Mouse (Mus musculus): ENCODE measurements around the gene Asgr2. TPM values are rescaled to one million over a fixed set of nuclear protein-coding genes. Genes with fewer than 3 reads are reported as not detected.
"Not testable (repeated sequence)": the region's sequence is repeated elsewhere in the genome, so short reads cannot be mapped to it uniquely, and the experiment has no call there.

Gene Asgr2
- total and polyA plus RNA-seq, 3 experiments, result 0.16 to 0.31 TPM; not detected in 1

DNA sequence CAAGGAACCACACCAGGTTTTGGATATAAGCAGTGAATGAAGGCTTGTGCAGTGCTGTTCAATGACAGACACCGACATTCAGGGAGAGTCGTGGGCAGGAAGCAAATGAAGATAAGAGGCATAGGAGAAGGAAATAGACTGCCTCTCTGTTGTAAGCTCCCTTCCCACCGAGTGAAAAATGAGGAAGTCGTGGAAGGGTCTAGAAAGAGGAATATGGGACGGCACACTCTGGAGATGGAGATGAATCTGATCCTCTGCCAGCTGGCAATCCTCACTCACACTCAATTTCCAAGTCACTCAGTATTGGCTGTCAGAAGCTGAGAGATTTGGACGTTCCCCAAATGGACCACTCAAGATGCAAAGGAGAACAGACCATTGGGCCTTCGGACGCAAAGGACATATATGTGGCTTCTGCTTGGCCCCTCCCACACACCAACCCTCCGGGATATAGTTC, 37.5 kb downstream of the Asgr2 start, which contains the start of gene Mgl2:
Gene Mgl2 (plus strand): TSS at position 404 of the 454 bp plus-strand sequence.
- Histone ChIP-seq H3K79me2 (replicated peaks; ENCODE audit: control insufficient read depth, insufficient read depth, low read length) (no peaks in the 10 kb centered on the region), H3K27me3 (ENCODE audit: control insufficient read depth, insufficient read depth, low read length) (no peaks in the 10 kb centered on the region), H3K4me3 (no peak within 1 kb of the TSS), H3K36me3 (ENCODE audit: control insufficient read depth, insufficient read depth, low read length) (no peaks in the 10 kb centered on the region), H3K9ac (ENCODE audit: low read depth, low read length) (no peak within 1 kb of the TSS), H3K27ac (no peak within 1 kb of the TSS), H3K4me1 (ENCODE audit: control insufficient read depth, insufficient read depth, low read length) (no peaks in the 10 kb centered on the region)
- 26% methylated on average over 9 of the region's 9 CpGs for WGBS
- no peak for TF ChIP-seq POLR2A (IDR thresholded peaks at IDR 0.05; ENCODE audit: insufficient read depth, low read depth, low read length)
- TF ChIP-seq EP300 (IDR thresholded peaks at IDR 0.05; ENCODE audit: insufficient read depth, low read depth, low read length), result no peak
- TF ChIP-seq CTCF (IDR thresholded peaks at IDR 0.05), result no peak
- intact Hi-C loops (cut with DNase I), result no loop called here
- peak in 1 of 2 experiments; percentile 40 for DNase-seq

DNA sequence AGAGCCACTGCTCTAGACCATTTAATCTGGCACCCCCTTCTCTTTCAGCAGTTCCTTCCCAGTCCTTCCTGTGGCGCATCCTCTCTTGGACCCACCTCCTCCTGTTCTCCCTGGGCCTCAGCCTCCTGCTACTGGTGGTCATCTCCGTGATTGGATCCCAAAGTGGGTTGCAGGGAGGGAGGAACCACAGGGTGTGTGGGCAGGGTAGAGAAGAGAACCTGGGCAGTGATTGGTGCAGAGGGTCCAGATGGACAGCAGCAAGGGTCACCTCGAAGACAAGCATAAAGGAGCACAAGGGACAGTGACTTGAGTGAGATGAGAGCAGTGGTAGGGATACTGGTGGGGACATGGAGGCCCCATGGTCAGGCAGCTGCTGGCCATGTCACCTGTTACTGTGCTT, 42.6 kb downstream of the Asgr2 start:
- H3K4me3 ChIP-seq; H3K9ac ChIP-seq (ENCODE audit: low read depth, low read length); intact Hi-C loops (cut with DNase I); H3K36me3 ChIP-seq (ENCODE audit: control insufficient read depth, insufficient read depth, low read length); DNase-seq; H3K27ac ChIP-seq; H3K79me2 ChIP-seq (replicated peaks; ENCODE audit: control insufficient read depth, insufficient read depth, low read length); H3K27me3 ChIP-seq (ENCODE audit: control insufficient read depth, insufficient read depth, low read length); H3K4me1 ChIP-seq (ENCODE audit: control insufficient read depth, insufficient read depth, low read length): not testable (repeated sequence)
- WGBS, result 67% methylated on average over 3 of the region's 3 CpGs

DNA sequence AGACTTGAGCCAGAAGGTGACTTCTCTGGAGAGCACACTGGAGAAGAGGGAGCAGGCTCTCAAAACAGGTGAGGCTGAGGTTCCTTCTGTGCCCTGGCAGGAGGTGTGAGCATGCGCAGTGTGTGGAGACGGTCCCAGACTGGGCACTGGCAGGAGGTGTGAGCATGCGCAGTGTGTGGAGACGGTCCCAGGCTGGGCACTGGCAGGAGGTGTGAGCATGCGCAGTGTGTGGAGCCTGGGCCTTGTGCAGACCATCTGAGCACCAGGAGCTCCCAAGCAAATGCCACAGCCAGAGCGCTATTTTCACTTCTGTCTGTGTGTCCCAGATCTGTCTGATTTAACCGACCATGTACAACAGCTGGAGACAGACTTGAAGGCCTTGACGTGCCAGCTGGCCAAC, 43.5 kb downstream of the Asgr2 start:
- WGBS, result 88% methylated on average over 8 of the region's 8 CpGs
- H3K79me2 ChIP-seq (replicated peaks; ENCODE audit: control insufficient read depth, insufficient read depth, low read length), result not testable (repeated sequence)

DNA sequence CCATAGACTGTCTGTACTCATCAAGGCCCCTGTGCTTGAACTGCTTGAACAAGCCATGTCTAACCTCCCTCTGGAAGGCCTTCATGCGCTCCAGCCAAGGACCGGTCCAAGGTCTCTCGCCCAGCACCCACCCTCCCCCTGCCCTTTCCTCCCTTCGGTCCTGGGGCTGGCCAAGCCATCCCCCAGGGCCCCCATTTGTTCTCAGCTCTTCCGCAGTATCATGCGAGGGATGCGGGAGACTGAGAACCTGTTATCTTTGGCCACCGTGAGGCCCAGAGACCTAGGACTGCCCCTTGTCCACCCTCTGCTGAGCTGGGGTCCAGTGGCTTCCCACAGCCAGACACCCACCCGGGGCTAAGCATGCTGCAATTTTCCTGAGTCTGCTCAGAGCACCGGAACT, 46.7 kb downstream of the Asgr2 start:
- TF ChIP-seq CTCF (IDR thresholded peaks at IDR 0.05) (no peak), POLR2A (IDR thresholded peaks at IDR 0.05; ENCODE audit: insufficient read depth, low read depth, low read length) (no peak), EP300 (IDR thresholded peaks at IDR 0.05; ENCODE audit: insufficient read depth, low read depth, low read length) (no peak)
- intact Hi-C loops (cut with DNase I), result no loop called here
- DNase-seq, result no peak
- 59% methylated on average over 10 of the region's 10 CpGs for WGBS
- H3K79me2 ChIP-seq (replicated peaks; ENCODE audit: control insufficient read depth, insufficient read depth, low read length), result no peaks in the 10 kb centered on the region
- no peaks in the 10 kb centered on the region for H3K4me1 ChIP-seq (ENCODE audit: control insufficient read depth, insufficient read depth, low read length)
- H3K27me3 ChIP-seq (ENCODE audit: control insufficient read depth, insufficient read depth, low read length), result no peaks in the 10 kb centered on the region
- no peak overlapping the region for H3K4me3 ChIP-seq
- no peaks in the 10 kb centered on the region for H3K36me3 ChIP-seq (ENCODE audit: control insufficient read depth, insufficient read depth, low read length)
- H3K27ac ChIP-seq, result no peak overlapping the region
- H3K9ac ChIP-seq (ENCODE audit: low read depth, low read length), result no peak overlapping the region

More for the DNA sequence above, 43.5 kb downstream of the Asgr2 start:
- H3K4me1 ChIP-seq (ENCODE audit: control insufficient read depth, insufficient read depth, low read length); intact Hi-C loops (cut with DNase I); H3K36me3 ChIP-seq (ENCODE audit: control insufficient read depth, insufficient read depth, low read length); H3K9ac ChIP-seq (ENCODE audit: low read depth, low read length); H3K27ac ChIP-seq; H3K4me3 ChIP-seq; DNase-seq; H3K27me3 ChIP-seq (ENCODE audit: control insufficient read depth, insufficient read depth, low read length): not testable (repeated sequence)

DNA sequence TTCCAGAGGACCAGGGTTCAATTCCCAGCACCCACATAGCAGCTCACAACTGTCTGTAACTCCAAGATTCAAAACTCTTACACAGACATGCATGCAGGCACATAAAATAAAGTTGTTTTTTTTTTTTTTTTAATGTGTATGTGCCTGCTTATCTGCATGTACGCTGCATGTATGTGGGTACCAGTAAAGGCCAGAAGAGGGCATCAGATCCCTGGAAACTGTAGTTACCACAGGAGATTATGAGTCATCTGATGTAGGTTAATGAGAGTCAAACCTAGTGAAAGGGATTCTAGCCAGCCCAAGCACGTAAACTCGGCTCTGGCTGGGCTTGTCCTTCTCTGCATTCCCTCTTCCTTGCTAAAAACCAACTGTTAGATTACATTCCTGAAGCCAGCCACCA, 58.6 kb downstream of the Asgr2 start:
- no peak for TF ChIP-seq POLR2A (IDR thresholded peaks at IDR 0.05; ENCODE audit: insufficient read depth, low read depth, low read length)
- peak; percentile 20 for TF ChIP-seq CTCF (IDR thresholded peaks at IDR 0.05)
- Histone ChIP-seq H3K79me2 (replicated peaks; ENCODE audit: control insufficient read depth, insufficient read depth, low read length) (no peaks in the 10 kb centered on the region), H3K4me1 (ENCODE audit: control insufficient read depth, insufficient read depth, low read length) (no peaks in the 10 kb centered on the region), H3K9ac (ENCODE audit: low read depth, low read length) (no peak overlapping the region), H3K4me3 (no peak overlapping the region), H3K36me3 (ENCODE audit: control insufficient read depth, insufficient read depth, low read length) (no peaks in the 10 kb centered on the region), H3K27me3 (ENCODE audit: control insufficient read depth, insufficient read depth, low read length) (no peaks in the 10 kb centered on the region), H3K27ac (no peak overlapping the region)
- no peak for DNase-seq
- intact Hi-C loops (cut with DNase I), result no loop called here
- WGBS, result 55% methylated on average over 3 of the region's 3 CpGs

Other genes with a start within 250 kb of the Asgr2 start
- gene Plscr3, start 246.3 kb upstream of the Asgr2 start, total RNA-seq (2021), result 10 to 100 TPM; 21.2 to 22.4 TPM
- 45.3 and 48.3 TPM in 2 replicates for gene Plscr3, start 246.3 kb upstream of the Asgr2 start, polyA plus RNA-seq (2012; rRNA removed)
- gene Tnk1, start 233.9 kb upstream of the Asgr2 start, total RNA-seq (2021), result not detected
- 0.20 and 0.68 TPM in 2 replicates for gene Tnk1, start 233.9 kb upstream of the Asgr2 start, polyA plus RNA-seq (2012; rRNA removed)
- not detected for gene Tmem95, start 214.6 kb upstream of the Asgr2 start, total RNA-seq (2021)
- gene Tmem95, start 214.6 kb upstream of the Asgr2 start, polyA plus RNA-seq (2012; rRNA removed), result not detected in 2 replicates
- gene Kctd11, start 211.2 kb upstream of the Asgr2 start, total RNA-seq (2021), result 1 to 10 TPM; 2.3 to 2.6 TPM
- 2.9 TPM in 2 replicates for gene Kctd11, start 211.2 kb upstream of the Asgr2 start, polyA plus RNA-seq (2012; rRNA removed)
- 1 to 10 TPM in 1 of 2 experiments, under 1 TPM in 1; 0.65 to 1.1 TPM for gene Acap1, start 197.1 kb upstream of the Asgr2 start, total RNA-seq (2021)
- 1.7 and 3.3 TPM in 2 replicates for gene Acap1, start 197.1 kb upstream of the Asgr2 start, polyA plus RNA-seq (2012; rRNA removed)
- under 1 TPM; 0.23 to 0.34 TPM for gene 2810408A11Rik, start 191.7 kb upstream of the Asgr2 start, total RNA-seq (2021)
- 0.15 and 0.41 TPM in 2 replicates for gene 2810408A11Rik, start 191.7 kb upstream of the Asgr2 start, polyA plus RNA-seq (2012; rRNA removed)
- gene Neurl4, start 191.6 kb upstream of the Asgr2 start, total RNA-seq (2021), result 10 to 100 TPM; 42.6 to 47.1 TPM
- 31.5 and 54.1 TPM in 2 replicates for gene Neurl4, start 191.6 kb upstream of the Asgr2 start, polyA plus RNA-seq (2012; rRNA removed)
- gene Gps2, start 178.8 kb upstream of the Asgr2 start, total RNA-seq (2021), result 10 to 100 TPM; 27.2 to 28.4 TPM
- gene Gps2, start 178.8 kb upstream of the Asgr2 start, polyA plus RNA-seq (2012; rRNA removed), result 53.9 and 63.9 TPM in 2 replicates
- 100 to 1,000 TPM; 397 to 444 TPM for gene Eif5a, start 170.7 kb upstream of the Asgr2 start, total RNA-seq (2021)
- gene Eif5a, start 170.7 kb upstream of the Asgr2 start, polyA plus RNA-seq (2012; rRNA removed), result 360 and 540 TPM in 2 replicates
- gene Ybx2, start 156.8 kb upstream of the Asgr2 start, total RNA-seq (2021), result 10 to 100 TPM; 16.7 to 22.6 TPM
- gene Ybx2, start 156.8 kb upstream of the Asgr2 start, polyA plus RNA-seq (2012; rRNA removed), result 64.2 and 66.2 TPM in 2 replicates
- gene Slc2a4, start 144.5 kb upstream of the Asgr2 start, total RNA-seq (2021), result 100 to 1,000 TPM; 363 to 456 TPM
- 516 and 737 TPM in 2 replicates for gene Slc2a4, start 144.5 kb upstream of the Asgr2 start, polyA plus RNA-seq (2012; rRNA removed)
- not detected for gene Cldn7, start 127.9 kb upstream of the Asgr2 start, total RNA-seq (2021)
- 0.50 and 3.5 TPM in 2 replicates for gene Cldn7, start 127.9 kb upstream of the Asgr2 start, polyA plus RNA-seq (2012; rRNA removed)
- gene Ctdnep1, start 111.5 kb upstream of the Asgr2 start, total RNA-seq (2021), result 100 to 1,000 TPM; 143 to 144 TPM
- 138 and 190 TPM in 2 replicates for gene Ctdnep1, start 111.5 kb upstream of the Asgr2 start, polyA plus RNA-seq (2012; rRNA removed)
- gene Elp5, start 110.1 kb upstream of the Asgr2 start, total RNA-seq (2021), result 10 to 100 TPM; 39.0 to 42.2 TPM
- gene Elp5, start 110.1 kb upstream of the Asgr2 start, polyA plus RNA-seq (2012; rRNA removed), result 61.6 and 78.5 TPM in 2 replicates
- gene Gabarap, start 101.5 kb upstream of the Asgr2 start, total RNA-seq (2021), result 100 to 1,000 TPM; 284 to 340 TPM
- gene Gabarap, start 101.5 kb upstream of the Asgr2 start, polyA plus RNA-seq (2012; rRNA removed), result 469 and 750 TPM in 2 replicates
- 10 to 100 TPM; 18.1 to 22.8 TPM for gene Phf23, start 96.9 kb upstream of the Asgr2 start, total RNA-seq (2021)
- gene Phf23, start 96.9 kb upstream of the Asgr2 start, polyA plus RNA-seq (2012; rRNA removed), result 11.5 and 17.6 TPM in 2 replicates
- 1 to 10 TPM; 4.1 to 4.9 TPM for gene Dvl2, start 92.0 kb upstream of the Asgr2 start, total RNA-seq (2021)
- gene Dvl2, start 92.0 kb upstream of the Asgr2 start, polyA plus RNA-seq (2012; rRNA removed), result 6.1 and 7.4 TPM in 2 replicates
- gene Acadvl, start 77.2 kb upstream of the Asgr2 start, total RNA-seq (2021), result 1,000 to 10,000 TPM; 1,139 to 1,355 TPM
- 701 and 889 TPM in 2 replicates for gene Acadvl, start 77.2 kb upstream of the Asgr2 start, polyA plus RNA-seq (2012; rRNA removed)
- gene Dlg4, start 75.7 kb upstream of the Asgr2 start, total RNA-seq (2021), result 1 to 10 TPM; 5.2 to 5.7 TPM
- 6.9 and 9.8 TPM in 2 replicates for gene Dlg4, start 75.7 kb upstream of the Asgr2 start, polyA plus RNA-seq (2012; rRNA removed)
- not detected for gene Asgr1, start 38.6 kb upstream of the Asgr2 start, total RNA-seq (2021)
- gene Asgr1, start 38.6 kb upstream of the Asgr2 start, polyA plus RNA-seq (2012; rRNA removed), result 0.50 TPM in 1 of 2 replicates, not detected in the other
- gene Mgl2, start 37.7 kb downstream of the Asgr2 start, total RNA-seq (2021), result 1 to 10 TPM; 5.6 to 6.7 TPM
- 7.4 and 9.7 TPM in 2 replicates for gene Mgl2, start 37.7 kb downstream of the Asgr2 start, polyA plus RNA-seq (2012; rRNA removed)
- 1 to 10 TPM; 1.7 to 3.2 TPM for gene Clec10a, start 63.6 kb downstream of the Asgr2 start, total RNA-seq (2021)
- 2.8 and 3.8 TPM in 2 replicates for gene Clec10a, start 63.6 kb downstream of the Asgr2 start, polyA plus RNA-seq (2012; rRNA removed)
- under 1 TPM; 0.34 to 0.52 TPM for gene Slc16a11, start 120.1 kb downstream of the Asgr2 start, total RNA-seq (2021)
- gene Slc16a11, start 120.1 kb downstream of the Asgr2 start, polyA plus RNA-seq (2012; rRNA removed), result 1.1 and 9.6 TPM in 2 replicates
- 1 to 10 TPM; 2.2 to 2.8 TPM for gene Slc16a13, start 128.4 kb downstream of the Asgr2 start, total RNA-seq (2021)
- gene Slc16a13, start 128.4 kb downstream of the Asgr2 start, polyA plus RNA-seq (2012; rRNA removed), result 4.0 and 7.4 TPM in 2 replicates
- 10 to 100 TPM in 1 of 2 experiments, 1 to 10 TPM in 1; 9.1 to 13.7 TPM for gene Bcl6b, start 137.2 kb downstream of the Asgr2 start, total RNA-seq (2021)
- gene Bcl6b, start 137.2 kb downstream of the Asgr2 start, polyA plus RNA-seq (2012; rRNA removed), result 18.9 and 21.0 TPM in 2 replicates
- 10 to 100 TPM; 30.7 to 34.5 TPM for gene 0610010K14Rik, start 145.3 kb downstream of the Asgr2 start, total RNA-seq (2021)
- gene 0610010K14Rik, start 145.3 kb downstream of the Asgr2 start, polyA plus RNA-seq (2012; rRNA removed), result 38.9 and 48.1 TPM in 2 replicates
- 1 to 10 TPM; 2.0 to 3.4 TPM for gene Gm21988, start 147.2 kb downstream of the Asgr2 start, total RNA-seq (2021)
- 5.0 and 5.5 TPM in 2 replicates for gene Gm21988, start 147.2 kb downstream of the Asgr2 start, polyA plus RNA-seq (2012; rRNA removed)
- gene Rnasek, start 147.2 kb downstream of the Asgr2 start, total RNA-seq (2021), result 100 to 1,000 TPM in 1 of 2 experiments, 10 to 100 TPM in 1; 95.4 to 103 TPM
- 130 and 166 TPM in 2 replicates for gene Rnasek, start 147.2 kb downstream of the Asgr2 start, polyA plus RNA-seq (2012; rRNA removed)
- gene Alox12, start 162.7 kb downstream of the Asgr2 start, total RNA-seq (2021), result 1 to 10 TPM; 2.8 to 6.0 TPM
- gene Alox12, start 162.7 kb downstream of the Asgr2 start, polyA plus RNA-seq (2012; rRNA removed), result 6.2 and 7.2 TPM in 2 replicates
- under 1 TPM in 1 of 2 experiments, not detected in 1; 0.16 TPM for gene Alox12e, start 230.0 kb downstream of the Asgr2 start, total RNA-seq (2021)
- 0.10 TPM in 1 of 2 replicates, not detected in the other for gene Alox12e, start 230.0 kb downstream of the Asgr2 start, polyA plus RNA-seq (2012; rRNA removed)

Measured in heart, adult 2 months (tissue).